Mouse (Mus musculus) adrenal gland, postnatal 14 days (tissue): ENCODE measurements around the gene Adarb1. TPM values are rescaled to one million over a fixed set of nuclear protein-coding genes. Genes with fewer than 3 reads are reported as not detected.
"Not testable (repeated sequence)": the region's sequence is repeated elsewhere in the genome, so short reads cannot be mapped to it uniquely, and the experiment has no call there.

ENCODE experiments used
- DNase-seq: peaks from one replicate; pipeline ENCODE4 v3.0.0; 2021; ENCODE audit warnings: mixed read lengths
- total RNA-seq: library from RNA; stranded (reverse); gene quantifications from 2 replicates; pipeline ENCODE4 v1.2.3, GENCODE M21; 2021

Adarb1 gene
- total RNA-seq, 1 experiment from 2014 or later, result 21.9 TPM

DNA sequence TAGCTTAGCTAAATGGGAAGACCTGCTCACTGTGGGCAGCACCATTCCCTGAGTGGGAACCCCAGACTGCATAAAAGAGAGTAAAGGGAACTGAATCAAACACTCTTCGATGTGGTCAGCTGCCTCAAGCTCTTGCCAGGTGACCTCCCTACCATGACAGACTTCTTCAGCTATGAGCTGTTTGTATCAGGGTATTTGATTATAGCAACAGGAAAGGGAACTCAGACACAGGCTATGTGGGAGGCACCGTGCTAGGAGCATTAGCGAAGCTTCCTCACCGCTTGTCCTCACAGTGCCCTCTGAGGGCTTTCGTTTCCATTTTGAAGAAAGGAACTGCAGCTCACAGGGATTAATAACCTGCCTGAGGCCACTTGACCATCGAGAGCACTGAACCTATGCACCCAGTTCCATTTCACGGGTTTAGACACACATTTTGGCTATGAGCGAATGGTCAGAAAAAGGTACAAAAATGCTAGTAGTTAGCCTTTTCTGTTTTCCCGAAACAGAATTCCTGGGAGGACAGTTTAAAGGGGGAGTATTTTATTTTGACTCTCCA is 103.3 kb downstream of the Adarb1 start:
- DNase-seq, result no peak

GRCm38 (mm10) chr10:77308978-77309377 is 109.1 kb downstream of the Adarb1 start:
- DNase-seq, result no peak

GRCm38 (mm10) chr10:77305766-77306165 is 112.3 kb downstream of the Adarb1 start:
- DNase-seq, result no peak

GRCm38 (mm10) chr10:77304840-77305533 is 113.1 kb downstream of the Adarb1 start:
- DNase-seq, result no peak

- no peak for DNase-seq
These were observed 113.7 kb downstream of the Adarb1 start for GRCm38 (mm10) chr10:77304362-77304761.

DNA sequence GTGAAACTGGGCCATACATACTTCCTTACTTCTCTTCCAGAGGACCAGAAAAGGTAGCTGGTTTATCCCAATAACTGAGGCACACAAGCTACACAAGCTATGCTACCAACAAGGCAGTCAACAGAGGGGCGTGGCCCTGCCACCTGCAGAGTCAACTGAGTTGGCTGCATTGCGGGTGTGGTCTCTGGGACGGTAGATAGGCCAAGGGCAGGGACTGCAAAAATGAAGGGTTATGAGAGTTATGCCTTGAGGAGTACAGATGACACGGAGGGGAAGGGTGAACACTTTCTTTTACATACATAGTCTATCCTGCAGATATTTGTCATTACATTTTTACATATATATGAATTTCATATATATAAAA is 117.2 kb downstream of the Adarb1 start:
- DNase-seq, result no peak

- DNase-seq, result no peak
These were observed 117.7 kb downstream of the Adarb1 start for GRCm38 (mm10) chr10:77300237-77300933.

DNA sequence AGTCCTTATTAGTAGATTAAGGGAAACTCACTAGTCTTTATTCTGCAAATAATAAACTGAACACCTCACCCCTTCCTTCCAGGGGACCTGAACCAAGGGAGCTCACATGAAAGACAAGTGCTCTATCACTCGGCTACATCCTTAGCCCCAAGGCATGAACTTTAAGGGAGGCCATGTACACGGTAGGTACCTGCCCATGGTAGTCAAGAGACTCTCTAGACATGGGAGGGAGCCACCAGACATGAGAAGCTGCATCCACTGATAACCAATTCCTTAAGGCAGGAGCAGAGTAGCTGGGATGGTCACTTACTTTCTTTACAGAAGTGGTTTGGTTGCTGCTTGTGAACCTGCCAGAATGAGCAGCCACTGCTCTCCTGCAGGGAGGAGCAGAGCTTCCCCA is 118.9 kb downstream of the Adarb1 start:
- no peak for DNase-seq

GRCm38 (mm10) chr10:77298621-77299020 is 119.4 kb downstream of the Adarb1 start:
- DNase-seq, result no peak

GRCm38 (mm10) chr10:77294691-77295090 is 123.4 kb downstream of the Adarb1 start:
- no peak for DNase-seq

- no peak for DNase-seq
These were observed 127.3 kb downstream of the Adarb1 start for GRCm38 (mm10) chr10:77290624-77291366.

DNA sequence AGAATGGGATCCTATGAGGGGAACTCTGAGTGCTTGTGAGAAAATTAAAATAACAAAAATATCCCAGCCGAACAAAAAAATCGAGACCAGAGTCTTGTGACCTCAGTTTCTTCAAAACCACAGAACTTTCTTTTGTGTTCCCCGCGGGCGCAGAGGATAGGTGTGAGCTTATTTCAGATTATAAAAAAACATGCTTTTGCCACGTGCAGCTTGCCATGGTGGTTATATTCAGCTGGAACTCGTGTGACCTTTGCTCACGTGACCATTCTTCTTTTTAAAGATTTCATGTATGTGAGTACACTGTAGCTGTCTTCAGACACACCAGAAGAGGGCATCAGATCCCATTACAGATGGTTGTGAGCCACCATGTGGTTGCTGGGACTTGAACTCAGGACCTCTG is 128.5 kb downstream of the Adarb1 start:
- DNase-seq, result no peak

- DNase-seq, result no peak
These were observed 129.4 kb downstream of the Adarb1 start for GRCm38 (mm10) chr10:77288639-77289195.

DNA sequence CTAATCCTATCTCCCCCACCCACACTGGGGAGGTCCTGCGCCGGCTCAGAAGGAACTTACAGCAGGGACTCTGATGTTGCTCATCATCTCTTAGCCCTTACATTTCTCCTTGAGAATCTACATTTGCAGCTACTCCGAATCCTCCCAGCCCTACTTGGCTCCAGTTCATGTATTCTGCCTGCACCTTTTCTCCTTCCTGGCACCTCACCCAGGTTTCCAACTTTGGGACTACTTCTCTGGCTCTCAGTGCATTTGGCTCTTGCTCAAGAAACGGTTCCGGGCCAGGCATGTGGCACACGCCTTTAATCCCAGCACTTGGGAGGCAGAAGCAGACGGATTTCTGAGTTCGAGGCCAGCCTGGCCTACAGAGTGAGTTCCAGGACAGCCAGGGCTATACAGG is 130.4 kb downstream of the Adarb1 start:
- peak; percentile 65 for DNase-seq

DNA sequence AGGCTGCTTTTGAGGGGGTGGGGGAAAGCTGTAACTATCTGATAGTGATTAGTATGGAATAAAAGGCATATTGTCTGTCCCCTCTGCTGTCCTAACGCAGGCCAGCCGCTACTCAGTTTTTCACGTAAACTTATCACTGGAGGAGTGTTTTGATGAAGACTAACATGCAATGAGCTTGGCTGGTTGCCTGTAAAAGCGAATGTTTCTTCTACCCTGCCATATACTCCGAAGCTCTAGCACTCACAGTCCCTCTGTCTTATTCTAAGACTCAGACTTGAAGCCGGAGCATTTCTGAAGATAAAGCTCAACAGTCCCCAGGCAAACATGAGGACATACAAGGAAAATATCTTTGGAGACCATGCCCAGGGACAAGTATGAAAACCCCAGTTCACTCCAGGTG is 133.2 kb downstream of the Adarb1 start:
- no peak for DNase-seq

DNA sequence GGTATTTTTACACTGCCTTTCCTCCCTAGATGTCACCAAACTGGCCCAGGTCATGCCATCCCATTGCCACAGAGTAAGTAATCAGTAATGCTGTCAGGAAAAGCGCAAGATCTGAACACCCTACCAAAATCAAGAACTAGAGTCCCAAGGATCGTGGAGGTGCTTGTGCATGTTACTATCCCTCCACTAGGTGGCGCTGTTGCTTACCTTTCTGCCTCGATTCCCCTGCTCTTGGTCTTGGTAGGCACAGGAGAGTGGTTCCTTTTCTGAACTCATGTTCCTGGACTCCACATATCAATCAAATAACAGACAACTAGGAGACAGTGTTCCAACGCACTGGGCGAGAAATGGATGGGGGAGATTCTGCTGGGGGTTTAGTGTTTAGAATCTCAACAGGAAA is 135.2 kb downstream of the Adarb1 start:
- peak; percentile 88 for DNase-seq

GRCm38 (mm10) chr10:77282085-77282484 is 136.0 kb downstream of the Adarb1 start:
- not testable (repeated sequence) for DNase-seq

GRCm38 (mm10) chr10:77273798-77274197 is 144.3 kb downstream of the Adarb1 start:
- DNase-seq, result peak; percentile 8

GRCm38 (mm10) chr10:77272980-77273730 is 144.9 kb downstream of the Adarb1 start:
- peak; percentile 46 for DNase-seq

GRCm38 (mm10) chr10:77269129-77269528 is 148.9 kb downstream of the Adarb1 start:
- no peak for DNase-seq

GRCm38 (mm10) chr10:77267027-77267426 is 151.0 kb downstream of the Adarb1 start:
- no peak for DNase-seq

DNA sequence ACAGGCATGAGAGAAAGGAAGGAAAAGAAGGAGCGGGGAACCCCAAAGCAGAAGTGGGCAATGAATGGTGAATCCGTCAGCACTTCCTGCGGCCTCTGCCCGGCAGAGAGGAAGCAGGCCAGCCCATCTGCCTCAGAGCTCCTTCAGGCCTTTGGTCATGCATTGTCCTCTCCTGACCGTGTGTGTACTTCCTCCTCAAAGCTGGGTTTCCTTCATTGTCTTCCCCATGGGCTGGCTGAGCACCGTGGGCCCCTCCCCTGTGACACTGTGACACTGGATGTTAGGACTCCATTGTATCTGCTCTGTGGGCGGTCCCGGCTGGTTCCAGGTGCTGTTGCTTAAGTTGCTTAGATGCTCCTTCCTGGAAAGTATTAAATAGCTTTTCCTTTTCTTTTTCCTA is 151.8 kb downstream of the Adarb1 start:
- peak; percentile 49 for DNase-seq
